Mouse (Mus musculus) neural tube, embryonic 15.5 days (tissue): ENCODE results near the gene Ttc39b. TPM values are rescaled to one million over a fixed set of nuclear protein-coding genes. Genes with fewer than 3 reads are reported as not detected.

Experiments used
- ATAC-seq: fragments of 200-750 bp; cut with Nextera tagmentation; 2 replicates; pipeline ENCODE4 v1.8.0; 2017; ENCODE audit warnings: mild to moderate bottlenecking, moderate TSS enrichment, moderate library complexity; ENCODE audit not compliant: low FRiP score
- H3K27ac ChIP-seq: fragments of 300-500 bp; sonication (generic); replicated peaks from 2 replicates; pipeline ENCODE4 v1.5.1; 2015; ENCODE audit warnings: mild to moderate bottlenecking, inconsistent platforms
- H3K27me3 ChIP-seq: fragments of 300-500 bp; sonication (generic); replicated peaks from 2 replicates; pipeline ENCODE4 v1.6.1; 2015; ENCODE audit warnings: inconsistent platforms
- H3K36me3 ChIP-seq: fragments of 300-500 bp; sonication (generic); 2 replicates; pipeline ENCODE4 v1.6.1; 2015; ENCODE audit warnings: inconsistent platforms
- H3K4me1 ChIP-seq: fragments of 300-500 bp; sonication (generic); 2 replicates; pipeline ENCODE4 v1.6.1; 2015; ENCODE audit warnings: inconsistent platforms
- H3K4me2 ChIP-seq: fragments of 300-500 bp; sonication (generic); 2 replicates; pipeline ENCODE4 v1.6.1; 2015; ENCODE audit warnings: inconsistent platforms, mild to moderate bottlenecking, moderate library complexity
- H3K4me3 ChIP-seq: fragments of 300-500 bp; sonication (generic); replicated peaks from 2 replicates; pipeline ENCODE4 v1.5.1; 2015; ENCODE audit warnings: mild to moderate bottlenecking, inconsistent platforms
- H3K9ac ChIP-seq: fragments of 300-500 bp; sonication (generic); replicated peaks from 2 replicates; pipeline ENCODE4 v1.6.1; 2015; ENCODE audit warnings: mild to moderate bottlenecking, inconsistent platforms
- H3K9me3 ChIP-seq: fragments of 300-500 bp; sonication (generic); replicated peaks from 2 replicates; pipeline ENCODE4 v1.6.1; 2016; ENCODE audit warnings: inconsistent platforms
- WGBS: fragments of 180-500 bp; shearing (Covaris S2); methylation state at CpG from one replicate; pipeline ENCODE4 v1.1.7; 2015; ENCODE audit warnings: mixed read lengths; 5-methylcytosine and 5-hydroxymethylcytosine counted together
- polyA plus RNA-seq: library from polyadenylated mRNA; unstranded; fragments of >200 nt; fragmentation: Nextera tagmentation; extraction: Ambion mirVana; gene quantifications from 2 replicates; pipeline ENCODE4 v1.2.1, GENCODE M21; 2015

The Ttc39b gene
- polyA plus RNA-seq, 1 experiment from 2014 or later, result 7.4 TPM

DNA sequence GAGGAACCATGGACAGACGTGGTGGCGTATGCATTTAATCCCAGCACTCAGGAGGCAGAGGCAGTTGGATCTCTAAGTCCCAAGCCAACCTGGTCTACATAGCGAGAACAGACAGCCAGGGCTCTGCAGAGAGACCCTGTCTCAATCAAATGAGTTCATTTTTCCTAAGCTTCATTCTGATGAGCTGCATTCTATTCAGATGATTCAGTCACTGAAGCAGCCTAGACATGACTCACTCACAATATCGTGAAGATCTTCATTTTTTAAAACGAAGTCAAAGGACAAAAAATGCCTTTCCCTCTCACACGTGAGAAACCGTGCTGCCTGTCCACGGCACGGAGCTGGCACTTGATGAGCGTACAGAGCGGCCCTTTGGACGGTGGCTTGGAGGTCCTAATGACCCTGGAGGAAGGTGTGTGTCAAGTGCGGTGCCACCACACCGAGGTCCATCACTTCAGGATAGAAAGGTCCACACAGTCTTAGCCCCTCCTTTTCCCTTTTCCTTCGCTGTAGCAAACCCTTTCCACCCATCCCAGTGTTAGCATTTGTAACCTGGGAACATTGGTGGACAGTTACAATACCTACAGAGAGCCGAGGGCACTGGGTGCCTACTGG lies 21.8 kb downstream of the Ttc39b start:
- Histone ChIP-seq H3K36me3 (no peaks in the 10 kb centered on the region), H3K27me3 (no peaks in the 10 kb centered on the region), H3K27ac (no peak overlapping the region), H3K4me3 (no peak overlapping the region), H3K9me3 (no peaks in the 10 kb centered on the region), H3K9ac (no peak overlapping the region), H3K4me1 (peaks cover 10% of the 10 kb centered on the region), H3K4me2 (no peak overlapping the region)
- 95% methylated on average over 16 of the region's 16 CpGs for WGBS
- ATAC-seq, result no peak

- H3K9me3 ChIP-seq, result no peaks in the 10 kb centered on the region
- H3K27ac ChIP-seq, result no peak overlapping the region
- H3K4me1 ChIP-seq, result peaks cover 10% of the 10 kb centered on the region
- H3K27me3 ChIP-seq, result no peaks in the 10 kb centered on the region
- no peak overlapping the region for H3K9ac ChIP-seq
- H3K4me2 ChIP-seq, result no peak overlapping the region
- 100% methylated on average over 1 of the region's 1 CpGs for WGBS
- ATAC-seq, result no peak
- H3K4me3 ChIP-seq, result no peak overlapping the region
- H3K36me3 ChIP-seq, result no peaks in the 10 kb centered on the region
These were observed 22.3 kb downstream of the Ttc39b start for GRCm38 (mm10) chr4:83301713-83302112.

- under 1% methylated on average over 12 of the region's 12 CpGs for WGBS
- Histone ChIP-seq H3K27me3 (no peaks in the 10 kb centered on the region), H3K4me2 (peak overlapping the region; percentile 71), H3K36me3 (no peaks in the 10 kb centered on the region), H3K4me3 (peak overlapping the region; percentile 61), H3K4me1 (peaks cover 34% of the 10 kb centered on the region), H3K27ac (peak overlapping the region; percentile 85), H3K9me3 (no peaks in the 10 kb centered on the region), H3K9ac (peak overlapping the region; percentile 73)
- ATAC-seq, result peak; percentile 87
These were observed 39.2 kb downstream of the Ttc39b start for GRCm38 (mm10) chr4:83284768-83285350.

DNA sequence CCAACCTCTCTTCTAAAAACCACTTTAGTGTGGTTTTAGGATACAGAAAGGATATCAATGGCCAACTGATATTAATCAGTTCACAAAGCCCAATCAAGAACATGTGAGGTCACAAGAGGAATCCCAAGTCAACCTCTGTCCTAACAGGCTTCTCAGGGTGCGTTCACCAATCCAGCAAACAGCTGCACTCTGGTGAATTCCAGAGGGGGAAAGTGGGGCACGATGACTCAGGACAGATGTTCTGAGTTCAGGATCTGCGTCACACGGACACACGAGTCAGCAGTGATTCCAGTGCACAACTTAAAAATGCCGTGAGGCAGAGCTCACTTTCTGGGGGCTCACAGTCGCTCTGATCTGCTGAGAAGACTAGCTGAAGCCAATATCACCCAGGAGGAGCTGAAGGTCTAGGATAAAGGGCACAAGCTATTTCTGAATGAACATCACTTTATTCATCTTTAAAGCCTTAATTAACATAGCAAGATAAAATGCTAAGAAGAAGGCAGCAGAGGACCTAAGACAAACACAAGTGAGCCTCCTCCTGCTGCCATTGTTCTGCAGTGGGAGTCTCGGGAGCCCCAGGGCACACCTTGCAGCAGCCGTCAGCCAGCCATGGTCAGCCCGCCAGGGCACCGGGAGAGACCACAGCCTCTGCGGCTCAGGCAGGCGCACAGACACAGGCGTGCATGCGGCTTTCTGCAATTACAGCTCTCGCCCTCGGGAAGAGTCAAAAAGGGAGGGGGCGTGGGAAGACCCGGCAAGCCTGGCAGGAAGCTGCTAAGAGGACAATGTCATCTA lies 39.9 kb downstream of the Ttc39b start:
- H3K4me2 ChIP-seq, result peak overlapping the region; percentile 71
- WGBS, result 12% methylated on average over 19 of the region's 19 CpGs
- H3K27me3 ChIP-seq, result no peaks in the 10 kb centered on the region
- H3K4me1 ChIP-seq, result peaks cover 36% of the 10 kb centered on the region
- H3K4me3 ChIP-seq, result peak overlapping the region; percentile 61
- no peaks in the 10 kb centered on the region for H3K9me3 ChIP-seq
- H3K9ac ChIP-seq, result peak overlapping the region; percentile 73
- H3K27ac ChIP-seq, result peak overlapping the region; percentile 85
- ATAC-seq, result peak; percentile 89
- no peaks in the 10 kb centered on the region for H3K36me3 ChIP-seq

- no peaks in the 10 kb centered on the region for H3K27me3 ChIP-seq
- no peaks in the 10 kb centered on the region for H3K9me3 ChIP-seq
- H3K36me3 ChIP-seq, result no peaks in the 10 kb centered on the region
- peaks cover 36% of the 10 kb centered on the region for H3K4me1 ChIP-seq
- 67% methylated on average over 6 of the region's 6 CpGs for WGBS
- no peak overlapping the region for H3K4me2 ChIP-seq
- no peak overlapping the region for H3K9ac ChIP-seq
- no peak for ATAC-seq
- no peak overlapping the region for H3K4me3 ChIP-seq
- H3K27ac ChIP-seq, result no peak overlapping the region
These were observed 41.6 kb downstream of the Ttc39b start for GRCm38 (mm10) chr4:83282424-83282823.

GRCm38 (mm10) chr4:83279236-83279635 lies 44.8 kb downstream of the Ttc39b start:
- peaks cover 33% of the 10 kb centered on the region for H3K4me1 ChIP-seq
- no peaks in the 10 kb centered on the region for H3K36me3 ChIP-seq
- 86% methylated on average over 7 of the region's 7 CpGs for WGBS
- H3K4me3 ChIP-seq, result no peak overlapping the region
- no peak overlapping the region for H3K9ac ChIP-seq
- H3K9me3 ChIP-seq, result no peaks in the 10 kb centered on the region
- no peaks in the 10 kb centered on the region for H3K27me3 ChIP-seq
- no peak overlapping the region for H3K4me2 ChIP-seq
- no peak overlapping the region for H3K27ac ChIP-seq
- no peak for ATAC-seq

- no peaks in the 10 kb centered on the region for H3K36me3 ChIP-seq
- H3K4me3 ChIP-seq, result no peak overlapping the region
- H3K4me1 ChIP-seq, result no peaks in the 10 kb centered on the region
- H3K27me3 ChIP-seq, result no peaks in the 10 kb centered on the region
- no peak for ATAC-seq
- no peaks in the 10 kb centered on the region for H3K9me3 ChIP-seq
- H3K4me2 ChIP-seq, result no peak overlapping the region
- 64% methylated on average over 2 of the region's 2 CpGs for WGBS
- no peak overlapping the region for H3K27ac ChIP-seq
- H3K9ac ChIP-seq, result no peak overlapping the region
These were observed 49.8 kb downstream of the Ttc39b start for GRCm38 (mm10) chr4:83274241-83274640.

GRCm38 (mm10) chr4:83273616-83274050 lies 50.4 kb downstream of the Ttc39b start:
- Histone ChIP-seq H3K4me1 (no peaks in the 10 kb centered on the region), H3K27ac (no peak overlapping the region), H3K36me3 (no peaks in the 10 kb centered on the region), H3K4me2 (no peak overlapping the region), H3K27me3 (no peaks in the 10 kb centered on the region), H3K4me3 (no peak overlapping the region), H3K9me3 (no peaks in the 10 kb centered on the region), H3K9ac (no peak overlapping the region)
- 91% methylated on average over 19 of the region's 19 CpGs for WGBS
- ATAC-seq, result no peak

DNA sequence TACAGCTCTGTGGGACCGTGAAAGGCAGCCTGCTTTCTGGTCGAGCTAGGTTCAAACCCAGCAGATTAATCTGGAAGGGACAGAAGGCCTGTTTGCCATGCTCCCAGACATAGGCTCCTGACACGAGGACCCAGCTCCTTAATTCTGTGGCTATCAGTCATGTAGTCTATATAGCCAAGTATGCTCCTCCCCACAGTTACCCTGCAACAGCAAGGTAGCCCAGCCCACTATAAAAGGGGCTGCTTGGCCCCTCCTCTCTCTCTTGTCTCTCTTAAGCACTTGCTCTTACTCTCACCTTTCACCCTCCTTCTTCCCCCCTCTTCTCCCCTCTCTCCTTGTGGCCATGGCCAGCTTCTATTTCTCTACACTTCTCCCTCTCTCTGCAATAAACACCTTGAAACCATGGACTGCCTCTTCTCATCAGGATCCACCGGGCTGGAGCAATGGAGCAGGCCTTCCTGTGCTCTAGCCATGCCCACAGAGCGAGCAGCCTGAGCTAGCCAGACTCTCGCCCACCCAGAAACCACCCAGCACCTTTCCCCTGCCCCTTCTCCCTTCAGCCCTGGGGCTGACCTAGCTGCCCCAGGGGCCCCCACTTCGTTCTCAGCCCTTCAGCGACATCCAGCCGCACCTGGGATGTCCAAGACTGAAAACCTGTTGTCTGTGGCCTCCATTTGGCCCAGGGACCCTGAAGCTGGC lies 51.0 kb downstream of the Ttc39b start:
- H3K4me1 ChIP-seq, result no peaks in the 10 kb centered on the region
- H3K36me3 ChIP-seq, result no peaks in the 10 kb centered on the region
- no peak overlapping the region for H3K4me2 ChIP-seq
- no peak for ATAC-seq
- no peak overlapping the region for H3K27ac ChIP-seq
- no peaks in the 10 kb centered on the region for H3K27me3 ChIP-seq
- 81% methylated on average over 9 of the region's 9 CpGs for WGBS
- H3K9me3 ChIP-seq, result no peaks in the 10 kb centered on the region
- H3K4me3 ChIP-seq, result no peak overlapping the region
- H3K9ac ChIP-seq, result no peak overlapping the region

DNA sequence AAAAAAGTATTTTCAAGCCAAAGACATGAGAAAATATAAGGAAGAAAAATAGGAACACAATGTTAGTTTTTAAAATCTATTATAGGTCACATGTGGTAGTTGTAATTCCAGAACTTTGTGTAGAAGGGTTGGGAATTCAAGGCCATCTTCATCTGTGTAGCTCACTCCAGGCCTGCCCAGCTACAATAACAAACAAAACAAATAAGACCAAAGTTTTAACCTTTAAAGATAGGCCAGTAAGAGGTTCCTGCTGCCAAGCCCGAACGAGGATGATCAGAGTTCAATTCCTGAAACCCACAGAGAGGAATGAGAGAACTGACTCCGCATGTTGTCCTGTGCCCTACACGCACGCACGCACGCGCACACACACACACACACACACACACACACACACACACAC lies 53.6 kb downstream of the Ttc39b start:
- H3K27ac ChIP-seq, result no peak overlapping the region
- ATAC-seq, result no peak
- WGBS, result 98% methylated on average over 8 of the region's 8 CpGs
- no peaks in the 10 kb centered on the region for H3K36me3 ChIP-seq
- H3K27me3 ChIP-seq, result no peaks in the 10 kb centered on the region
- no peak overlapping the region for H3K4me3 ChIP-seq
- H3K9me3 ChIP-seq, result no peaks in the 10 kb centered on the region
- H3K4me1 ChIP-seq, result 0 out of 2 replicates have a peak, but pooled peaks cover 2% of the 10 kb centered on the region
- no peak overlapping the region for H3K9ac ChIP-seq
- no peak overlapping the region for H3K4me2 ChIP-seq

DNA sequence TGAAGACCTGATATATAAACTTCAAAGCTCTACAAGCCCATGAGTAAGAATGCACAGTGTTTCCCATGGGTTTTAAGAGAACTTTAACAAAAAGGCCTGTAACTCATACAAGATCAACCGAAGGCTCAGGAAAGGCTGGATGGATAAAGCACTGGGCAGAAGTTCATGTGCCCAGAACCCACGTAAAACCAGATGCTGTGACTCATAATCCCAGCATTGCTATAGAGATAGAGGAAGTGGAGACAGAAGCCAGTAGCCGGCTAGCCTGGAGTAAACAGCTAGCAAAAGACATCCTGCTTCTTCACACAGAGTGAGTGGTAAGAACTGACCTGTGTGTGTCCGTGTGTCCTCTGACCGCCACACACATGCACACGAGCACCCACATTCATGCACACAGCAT lies 54.4 kb downstream of the Ttc39b start:
- Histone ChIP-seq H3K9me3 (no peaks in the 10 kb centered on the region), H3K4me1 (0 out of 2 replicates have a peak, but pooled peaks cover 2% of the 10 kb centered on the region), H3K9ac (no peak overlapping the region), H3K4me3 (no peak overlapping the region), H3K4me2 (no peak overlapping the region), H3K36me3 (no peaks in the 10 kb centered on the region), H3K27me3 (no peaks in the 10 kb centered on the region), H3K27ac (no peak overlapping the region)
- ATAC-seq, result no peak
- WGBS, result 90% methylated on average over 6 of the region's 6 CpGs
